ENCODE assay signal across 21 mouse cellular contexts in genomic region chr4:87696921-87697320, GRCm38 (mm10).
DNase-seq lines count a peak whose midpoint lies in the region; ATAC-seq and TF ChIP-seq lines count a peak whose summit lies in the region.
"Had no signal": no experiment of that assay in that cellular context is flagged by ENCODE, and none has a peak within 500 bp of the region (broad histone marks: within the 10 kb centered on the region; RNA-seq: fewer than 3 reads in every experiment).

No protein-coding gene starts in this region.

- no peak for TF ChIP-seq CTCF in brain, embryonic 14.5 days (IDR thresholded peaks at IDR 0.05; ENCODE audit: borderline replicate concordance, extremely low read depth, insufficient read depth, insufficient read length)

- H3K27ac ChIP-seq in heart, embryonic 11.5 days (ENCODE audit: low read depth, low read length): no peak overlapping the region
- H3K27ac ChIP-seq: embryonic facial prominence, embryonic 13.5 days; embryonic facial prominence, embryonic 15.5 days; forebrain, embryonic 10.5 days; forebrain, embryonic 12.5 days had no signal

- no peak for ATAC-seq in heart, embryonic 11.5 days (replicated peaks; ENCODE audit: insufficient number of reproducible peaks, low FRiP score, low TSS enrichment)
- ATAC-seq: forebrain, embryonic 14.5 days; forebrain, embryonic 16.5 days had no signal

- H3K9me3 ChIP-seq in heart, embryonic 11.5 days (replicated peaks; ENCODE audit: control insufficient read depth, low read length): no peaks in the 10 kb centered on the region
- H3K9me3 ChIP-seq: embryonic facial prominence, embryonic 13.5 days; embryonic facial prominence, embryonic 15.5 days; forebrain, embryonic 10.5 days; forebrain, embryonic 12.5 days had no signal

- no peaks in the 10 kb centered on the region for H3K4me1 ChIP-seq in heart, embryonic 11.5 days (ENCODE audit: control insufficient read depth, insufficient read depth, low read length)
- H3K4me1 ChIP-seq: embryonic facial prominence, embryonic 15.5 days had no signal

- intact Hi-C loops in left cerebral cortex, postnatal 4 days (cut with DNase I): no loop called here

- no peak overlapping the region for H3K4me3 ChIP-seq in heart, embryonic 11.5 days (ENCODE audit: low read depth, low read length)
- H3K4me3 ChIP-seq: embryonic facial prominence, embryonic 13.5 days; embryonic facial prominence, embryonic 15.5 days; erythroblast, embryonic 14.5 days; forebrain, embryonic 10.5 days; forebrain, embryonic 12.5 days had no signal

- no peaks in the 10 kb centered on the region for H3K27me3 ChIP-seq in heart, embryonic 11.5 days (ENCODE audit: control insufficient read depth, insufficient read depth, low read length)
- H3K27me3 ChIP-seq: embryonic facial prominence, embryonic 13.5 days had no signal

- WGBS in heart, embryonic 11.5 days (ENCODE audit: insufficient replicate concordance): 77% methylated on average over 4 of the region's 4 CpGs

- TF ChIP-seq POLR2A in brain, embryonic 14.5 days (IDR thresholded peaks at IDR 0.05; ENCODE audit: borderline replicate concordance, extremely low read depth, insufficient read depth, insufficient read length, poor library complexity, severe bottlenecking): no peak

- no peaks in the 10 kb centered on the region for H3K36me3 ChIP-seq in heart, embryonic 11.5 days (ENCODE audit: control insufficient read depth, insufficient read depth, low read length)
- H3K36me3 ChIP-seq: embryonic facial prominence, embryonic 13.5 days; embryonic facial prominence, embryonic 15.5 days; forebrain, embryonic 10.5 days; forebrain, embryonic 12.5 days had no signal

- H3K9ac ChIP-seq in heart, embryonic 11.5 days (ENCODE audit: low read depth, low read length): no peak overlapping the region
- H3K9ac ChIP-seq: embryonic facial prominence, embryonic 13.5 days; embryonic facial prominence, embryonic 15.5 days; forebrain, embryonic 12.5 days had no signal

- H3K4me2 ChIP-seq in heart, embryonic 11.5 days: no peak overlapping the region
- H3K4me2 ChIP-seq: embryonic facial prominence, embryonic 13.5 days; embryonic facial prominence, embryonic 15.5 days; forebrain, embryonic 12.5 days had no signal

- peak; percentile 13 to 14 for DNase-seq in cerebellum, postnatal 14 days
- no peak for DNase-seq in cerebellum, adult 9-10 months
- DNase-seq in brain, embryonic 14.5 days (ENCODE audit: low read depth): peak; percentile 47
- peak; percentile 55 for DNase-seq in retina, embryonic 14.5 days (ENCODE audit: low spot score)
- DNase-seq in left cerebral cortex, postnatal 4 days: no peak
- DNase-seq: adrenal gland, adult 8-10 months; adrenal gland, postnatal 14 days; adrenal gland, postnatal 36 days; cerebellum, adult 11 months; cerebellum, adult 18-20 months; cerebellum, adult 9-11 months; cerebellum, postnatal 36 days; embryo, embryonic 11 days had no signal

Comparison
In these comparisons a context has a peak if more than half of its experiments do, and no peak if none do; other contexts are left out.
1. DNase-seq: peak in cerebellum, postnatal 14 days (2 of 2), brain, embryonic 14.5 days (single experiment) and retina, embryonic 14.5 days (single experiment); none in cerebellum, adult 9-10 months (single experiment) and left cerebral cortex, postnatal 4 days (single experiment).